Mouse (Mus musculus) MEL (cell line): ENCODE data around the gene Abhd16a.
"Not testable (repeated sequence)": the region's sequence is repeated elsewhere in the genome, so short reads cannot be mapped to it uniquely, and the experiment has no call there.

ENCODE experiments used
- CTCF ChIP-seq, 3 experiments: IDR thresholded peaks in 2 of 3; conservative IDR thresholded peaks in 1 of 3; 2 replicates each; pipeline ENCODE4 v1.5.1; 2011 to 2012; ENCODE audit warnings: low read length in 3 of 3, low read depth in 2 of 3, mild to moderate bottlenecking in 2 of 3, improper control_type of control experiment in 1 of 3, inconsistent platforms in 1 of 3, mixed read lengths in 1 of 3, moderate library complexity in 1 of 3; ENCODE audit not compliant: control insufficient read depth in 1 of 3, insufficient read depth in 1 of 3, poor library complexity in 1 of 3, severe bottlenecking in 1 of 3
- MAX ChIP-seq: IDR thresholded peaks from 2 replicates; pipeline ENCODE4 v1.6.1; 2011; ENCODE audit warnings: low read length, improper control_type of control experiment
- ZC3H11A ChIP-seq: IDR thresholded peaks from 2 replicates; pipeline ENCODE4 v1.6.1; 2012; ENCODE audit warnings: low read depth, mild to moderate bottlenecking, inconsistent platforms, low read length, improper control_type of control experiment

DNA sequence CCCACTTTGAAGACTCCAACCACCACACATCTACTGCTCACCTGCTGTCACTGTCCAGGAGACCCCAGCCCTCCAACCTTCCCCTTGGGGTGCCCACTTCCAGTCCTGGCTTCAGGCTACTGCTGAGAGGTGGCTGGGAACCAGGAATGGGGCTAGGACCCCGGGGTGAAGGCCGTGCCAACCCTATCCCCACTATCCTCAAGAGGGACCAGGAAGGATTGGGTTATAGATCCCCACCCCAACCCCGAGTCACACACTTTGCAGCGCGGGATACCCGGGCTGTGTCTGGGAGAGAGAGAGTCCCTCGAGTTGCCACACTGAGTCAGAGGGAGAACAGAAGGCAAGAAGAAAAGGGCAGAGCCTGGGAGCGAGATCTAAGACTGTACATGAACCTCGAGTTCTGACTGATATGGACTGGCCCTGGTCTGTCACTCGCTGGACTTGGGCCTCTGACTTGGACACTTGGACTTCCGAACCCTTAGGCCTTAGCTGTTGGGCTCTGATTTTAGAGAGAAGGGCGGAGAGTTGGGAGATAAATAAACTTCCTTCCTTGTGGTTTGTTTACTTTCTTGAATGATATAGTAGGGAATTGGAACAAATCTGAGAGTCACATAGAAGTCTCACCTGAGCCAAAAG lies 35.3 kb downstream of the Abhd16a start:
- TF ChIP-seq CTCF (IDR thresholded peaks at IDR 0.05 in 2 of 3, conservative IDR thresholded peaks at IDR 0.05 in 1 of 3; ENCODE audit: control insufficient read depth in 1 of 3, insufficient read depth in 1 of 3, low read depth in 2 of 3, low read length in 3 of 3, poor library complexity in 1 of 3, severe bottlenecking in 1 of 3); MAX; ZC3H11A: not testable (repeated sequence)
